In the genomic region with DNA sequence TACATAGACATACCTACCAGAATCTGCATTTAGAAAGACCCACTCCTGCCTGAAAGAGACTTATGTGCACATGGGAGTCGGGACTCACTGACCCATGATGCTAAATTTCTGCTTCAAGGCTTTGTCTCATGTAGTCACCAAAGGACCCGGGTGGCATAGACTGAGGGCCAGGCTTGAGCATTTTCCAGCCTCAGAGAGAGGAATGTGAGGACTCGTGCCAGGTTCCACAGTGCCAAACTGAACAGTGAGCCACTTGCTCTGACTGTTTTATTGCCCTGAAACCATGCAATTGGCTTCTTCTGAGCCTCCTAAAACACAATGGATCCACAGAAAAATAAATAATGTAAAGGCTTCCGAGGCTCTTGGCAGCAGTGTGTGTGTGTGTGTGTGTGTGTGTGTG, we compare ENCODE assay signal across 15 mouse cellular contexts.
DNase-seq lines count a peak whose midpoint lies in the region; ATAC-seq lines count a peak whose summit lies in the region.
"Had no signal": no experiment of that assay in that cellular context is flagged by ENCODE, and none has a peak within 500 bp of the region (broad histone marks: within the 10 kb centered on the region; RNA-seq: fewer than 3 reads in every experiment).

No protein-coding gene starts in this region.

- no peaks in the 10 kb centered on the region for H3K27me3 ChIP-seq in kidney, embryonic 16.5 days (ENCODE audit: insufficient read depth, low read length)
- no peaks in the 10 kb centered on the region for H3K27me3 ChIP-seq in heart, embryonic 11.5 days (ENCODE audit: control insufficient read depth, insufficient read depth, low read length)
- H3K27me3 ChIP-seq: intestine, embryonic 15.5 days; liver, embryonic 15.5 days had no signal

- H3K9ac ChIP-seq in kidney, embryonic 16.5 days (replicated peaks; ENCODE audit: low read length): no peak overlapping the region
- H3K9ac ChIP-seq in heart, embryonic 11.5 days (ENCODE audit: low read depth, low read length): no peak overlapping the region
- H3K9ac ChIP-seq: forebrain, postnatal 0 days; intestine, embryonic 15.5 days; limb, embryonic 12.5 days; liver, embryonic 15.5 days had no signal

- no peaks in the 10 kb centered on the region for H3K9me3 ChIP-seq in kidney, embryonic 16.5 days (ENCODE audit: low read length)
- no peaks in the 10 kb centered on the region for H3K9me3 ChIP-seq in heart, embryonic 11.5 days (replicated peaks; ENCODE audit: control insufficient read depth, low read length)
- H3K9me3 ChIP-seq: intestine, embryonic 15.5 days; limb, embryonic 12.5 days; liver, embryonic 15.5 days had no signal

- H3K27ac ChIP-seq in kidney, embryonic 16.5 days (ENCODE audit: low read length): no peak overlapping the region
- H3K27ac ChIP-seq in heart, embryonic 11.5 days (ENCODE audit: low read depth, low read length): no peak overlapping the region
- H3K27ac ChIP-seq: intestine, embryonic 15.5 days; left cerebral cortex, adult 2 months; limb, embryonic 12.5 days; liver, embryonic 15.5 days; stomach, postnatal 0 days had no signal

- peak; percentile 37 for ATAC-seq in cerebellum, adult (ENCODE audit: insufficient number of reproducible peaks, low FRiP score, low TSS enrichment)
- ATAC-seq in kidney, embryonic 16.5 days (ENCODE audit: low FRiP score, low TSS enrichment): no peak
- no peak for ATAC-seq in heart, embryonic 11.5 days (replicated peaks; ENCODE audit: insufficient number of reproducible peaks, low FRiP score, low TSS enrichment)
- ATAC-seq: forebrain, postnatal 0 days; intestine, embryonic 15.5 days had no signal

- H3K4me3 ChIP-seq in kidney, embryonic 16.5 days (ENCODE audit: low read length): no peak overlapping the region
- no peak overlapping the region for H3K4me3 ChIP-seq in heart, embryonic 11.5 days (ENCODE audit: low read depth, low read length)
- H3K4me3 ChIP-seq: intestine, embryonic 15.5 days; left cerebral cortex, adult 2 months; limb, embryonic 12.5 days; liver, embryonic 15.5 days had no signal

- H3K36me3 ChIP-seq in kidney, embryonic 16.5 days (ENCODE audit: insufficient read depth, low read length): no peaks in the 10 kb centered on the region
- no peaks in the 10 kb centered on the region for H3K36me3 ChIP-seq in heart, embryonic 11.5 days (ENCODE audit: control insufficient read depth, insufficient read depth, low read length)
- H3K36me3 ChIP-seq: intestine, embryonic 15.5 days; limb, embryonic 12.5 days; liver, embryonic 15.5 days had no signal

- no peak for DNase-seq in cerebellum, postnatal 4 days (ENCODE audit: low spot score in 2 of 2)
- peak; percentile 14 for DNase-seq in kidney, adult 9 months
- peak; percentile 90 for DNase-seq in Muller cell, postnatal 12 days (ENCODE audit: inconsistent ontology term)
- peak; percentile 61 for DNase-seq in cerebellum, adult 8-10 months
- DNase-seq in thymus, postnatal 14 days: no peak
- DNase-seq: forebrain, postnatal 0 days; lung, postnatal 14 days had no signal

- H3K4me2 ChIP-seq in kidney, embryonic 16.5 days (replicated peaks; ENCODE audit: low read depth, low read length): no peak overlapping the region
- no peak overlapping the region for H3K4me2 ChIP-seq in heart, embryonic 11.5 days
- H3K4me2 ChIP-seq: intestine, embryonic 15.5 days; limb, embryonic 12.5 days; liver, embryonic 15.5 days had no signal

- 41% methylated on average over 4 of the region's 4 CpGs for WGBS in kidney, embryonic 16.5 days
- WGBS in heart, embryonic 11.5 days (ENCODE audit: insufficient replicate concordance): 69% methylated on average over 4 of the region's 4 CpGs

- H3K4me1 ChIP-seq in kidney, embryonic 16.5 days (ENCODE audit: insufficient read depth, low read length): peaks cover 14% of the 10 kb centered on the region
- no peaks in the 10 kb centered on the region for H3K4me1 ChIP-seq in heart, embryonic 11.5 days (ENCODE audit: control insufficient read depth, insufficient read depth, low read length)

Comparison
In these comparisons a context has a peak if more than half of its experiments do, and no peak if none do; other contexts are left out.
1. DNase-seq: peak in kidney, adult 9 months (single experiment), Muller cell, postnatal 12 days (single experiment) and cerebellum, adult 8-10 months (single experiment); none in cerebellum, postnatal 4 days (0 of 2) and thymus, postnatal 14 days (single experiment).